Mouse (Mus musculus) heart, embryonic 10.5 days (tissue): ENCODE results near the gene U2af2. TPM values are rescaled to one million over a fixed set of nuclear protein-coding genes. Genes with fewer than 3 reads are reported as not detected.

Experiments used
- DNase-seq: peaks from one replicate; pipeline ENCODE4 v3.0.0-alpha.2; 2017; ENCODE audit warnings: low spot score
- H3K27ac ChIP-seq: fragments of 300-500 bp; sonication (generic); 2 replicates; pipeline ENCODE4 v1.5.1; 2016; ENCODE audit warnings: mild to moderate bottlenecking
- H3K27me3 ChIP-seq: fragments of 300-500 bp; sonication (generic); 2 replicates; pipeline ENCODE4 v1.6.1; 2016; ENCODE audit warnings: mild to moderate bottlenecking; ENCODE audit not compliant: poor library complexity, insufficient read depth, severe bottlenecking
- H3K36me3 ChIP-seq: fragments of 300-500 bp; sonication (generic); 2 replicates; pipeline ENCODE4 v1.6.1; 2016; ENCODE audit warnings: mild to moderate bottlenecking, moderate library complexity
- H3K4me1 ChIP-seq: fragments of 300-500 bp; sonication (generic); 2 replicates; pipeline ENCODE4 v1.6.1; 2016; ENCODE audit warnings: mild to moderate bottlenecking
- H3K4me3 ChIP-seq: fragments of 300-500 bp; sonication (generic); 2 replicates; pipeline ENCODE4 v1.5.1; 2016; ENCODE audit warnings: mild to moderate bottlenecking, moderate library complexity
- H3K9me3 ChIP-seq: fragments of 300-500 bp; sonication (generic); 2 replicates; pipeline ENCODE4 v1.6.1; 2016; ENCODE audit warnings: mild to moderate bottlenecking, moderate library complexity
- WGBS: fragments of 180-500 bp; shearing (Covaris S2); methylation state at CpG from one replicate; pipeline ENCODE4 v1.1.7; 2016; 5-methylcytosine and 5-hydroxymethylcytosine counted together
- polyA plus RNA-seq: library from polyadenylated mRNA; unstranded; fragments of >200 nt; fragmentation: Nextera tagmentation; extraction: Ambion mirVana; gene quantifications from 2 replicates; pipeline ENCODE4 v1.2.1, GENCODE M21; 2016

The U2af2 gene
- polyA plus RNA-seq, 1 experiment from 2014 or later, result 121 TPM

DNA sequence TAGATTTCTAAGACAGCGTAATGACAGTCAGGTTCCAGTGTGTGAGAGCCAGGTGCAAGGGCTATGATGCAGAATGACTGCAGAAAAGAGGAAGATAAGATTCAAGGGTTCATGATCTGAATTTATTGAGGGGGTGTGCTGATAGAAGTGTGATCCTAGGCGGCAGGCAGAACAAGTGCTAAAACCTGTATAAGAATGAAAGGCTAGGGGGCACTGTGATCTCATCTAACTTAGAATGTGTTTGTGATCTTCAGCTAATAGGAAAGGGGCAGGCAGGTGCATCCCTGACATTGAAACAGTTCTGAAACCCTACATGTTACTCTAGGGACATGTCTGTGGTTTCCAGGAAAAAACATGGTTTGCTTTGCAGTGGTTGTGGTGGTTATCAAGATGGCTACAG lies 15.8 kb upstream of the U2af2 start:
- peaks cover 4% of the 10 kb centered on the region; the same call in 1 of the 2 replicates for H3K36me3 ChIP-seq
- 68% methylated on average over 2 of the region's 2 CpGs for WGBS
- 0 out of 2 replicates have a peak, but pooled peaks cover 8% of the 10 kb centered on the region for H3K4me1 ChIP-seq
- no peak overlapping the region for H3K4me3 ChIP-seq
- H3K27me3 ChIP-seq, result no peaks in the 10 kb centered on the region
- no peaks in the 10 kb centered on the region for H3K9me3 ChIP-seq
- no peak overlapping the region for H3K27ac ChIP-seq
- no peak for DNase-seq

GRCm38 (mm10) chr7:5047313-5047712 lies 14.6 kb upstream of the U2af2 start:
- H3K27ac ChIP-seq, result no peak overlapping the region
- WGBS, result 17% methylated on average over 2 of the region's 2 CpGs
- no peak for DNase-seq
- no peak overlapping the region for H3K4me3 ChIP-seq
- H3K36me3 ChIP-seq, result no peaks in the 10 kb centered on the region
- H3K4me1 ChIP-seq, result peaks cover 14% of the 10 kb centered on the region; the same call in 1 of the 2 replicates
- H3K9me3 ChIP-seq, result no peaks in the 10 kb centered on the region
- H3K27me3 ChIP-seq, result peaks cover 7% of the 10 kb centered on the region

DNA sequence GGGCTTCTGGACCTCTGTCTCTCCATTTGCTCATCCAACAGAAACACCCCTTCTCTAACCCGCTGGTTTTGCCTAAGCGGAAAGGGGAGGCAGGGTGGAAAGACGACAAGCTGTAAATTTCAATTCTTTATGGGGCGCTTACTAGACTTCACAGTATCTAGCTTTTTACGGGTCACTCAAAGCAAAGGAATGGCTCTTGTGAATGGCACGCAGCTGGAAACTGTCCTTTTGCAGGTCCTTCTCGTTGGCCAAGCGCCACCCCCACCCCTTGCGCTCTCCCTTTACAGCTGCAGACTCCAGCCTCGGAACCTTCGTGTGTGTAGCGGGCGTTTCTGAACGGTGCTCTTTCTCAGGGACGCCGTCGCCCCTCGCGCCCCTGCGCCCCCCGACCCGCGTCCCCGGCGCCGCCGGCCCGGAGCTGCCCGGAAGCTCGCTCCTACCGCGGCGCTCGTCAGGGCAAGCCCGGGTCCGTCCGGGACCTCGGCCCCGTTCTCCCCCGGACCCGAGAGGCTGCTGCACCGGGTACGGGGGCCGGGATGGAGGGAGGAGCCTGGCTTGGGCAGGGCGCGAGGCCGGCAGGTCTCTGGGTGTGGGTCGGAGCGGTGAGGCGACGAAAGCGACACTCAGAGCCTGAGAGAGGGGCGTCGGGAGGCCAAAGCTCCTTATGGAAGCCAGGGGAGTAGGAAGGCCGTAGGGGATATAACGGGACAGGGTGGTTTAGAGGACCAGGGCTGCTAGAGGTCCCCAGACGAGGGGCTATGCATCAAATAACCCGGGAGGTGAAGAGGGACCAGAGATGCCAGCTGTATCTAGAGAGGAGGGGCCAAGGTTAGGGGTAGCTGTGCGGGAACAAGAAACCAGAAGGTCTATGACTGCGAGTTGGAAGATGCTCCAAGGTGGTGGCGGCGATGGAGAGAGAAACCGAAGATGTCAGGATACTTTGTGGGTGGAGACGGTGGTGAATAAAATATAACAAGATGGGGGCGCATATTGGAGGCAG lies 10.4 kb upstream of the U2af2 start, which contains the start of gene Zfp580:
TSS of gene Zfp580 (plus strand) at position 346 of the 1,000 bp plus-strand sequence.
- no peaks in the 10 kb centered on the region for H3K9me3 ChIP-seq
- H3K36me3 ChIP-seq, result no peaks in the 10 kb centered on the region
- H3K27ac ChIP-seq, result peak within 1 kb of the TSS; percentile 94
- H3K4me3 ChIP-seq, result peak within 1 kb of the TSS; percentile 92
- WGBS, result 1% methylated on average over 65 of the region's 65 CpGs
- peak; percentile 88 for DNase-seq
- H3K4me1 ChIP-seq, result peaks cover 35% of the 10 kb centered on the region
- H3K27me3 ChIP-seq, result peaks cover 49% of the 10 kb centered on the region

- WGBS, result 5% methylated on average over 12 of the region's 12 CpGs
- Histone ChIP-seq H3K27me3 (peaks cover 58% of the 10 kb centered on the region), H3K36me3 (no peaks in the 10 kb centered on the region), H3K4me3 (peak overlapping the region; percentile 92), H3K27ac (0 out of 2 replicates have a peak overlapping the region, but pooled peaks have one; percentile 56), H3K4me1 (peaks cover 41% of the 10 kb centered on the region), H3K9me3 (no peaks in the 10 kb centered on the region)
- DNase-seq, result no peak
Observed at GRCm38 (mm10) chr7:5052438-5052837, 9.5 kb upstream of the U2af2 start.

DNA sequence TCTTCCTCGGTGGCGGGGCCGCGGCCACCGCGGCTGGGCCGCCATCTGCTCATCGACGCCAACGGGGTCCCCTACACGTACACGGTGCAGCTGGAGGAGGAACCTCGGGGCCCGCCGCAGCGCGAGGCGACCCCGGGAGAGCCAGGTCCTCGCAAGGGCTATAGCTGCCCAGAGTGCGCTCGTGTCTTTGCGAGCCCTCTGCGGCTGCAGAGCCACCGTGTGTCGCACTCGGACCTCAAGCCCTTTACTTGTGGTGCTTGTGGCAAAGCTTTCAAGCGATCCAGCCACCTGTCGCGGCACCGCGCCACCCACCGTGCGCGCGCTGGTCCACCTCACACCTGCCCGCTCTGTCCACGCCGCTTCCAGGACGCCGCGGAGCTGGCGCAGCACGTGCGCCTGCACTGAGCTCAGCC lies 9.0 kb upstream of the U2af2 start:
- no peak for DNase-seq
- Histone ChIP-seq H3K4me3 (peak overlapping the region; percentile 92), H3K36me3 (no peaks in the 10 kb centered on the region), H3K4me1 (peaks cover 41% of the 10 kb centered on the region), H3K9me3 (no peaks in the 10 kb centered on the region), H3K27me3 (peaks cover 63% of the 10 kb centered on the region), H3K27ac (peak overlapping the region; percentile 56; the same call in 1 of the 2 replicates)
- WGBS, result 5% methylated on average over 45 of the region's 45 CpGs

DNA sequence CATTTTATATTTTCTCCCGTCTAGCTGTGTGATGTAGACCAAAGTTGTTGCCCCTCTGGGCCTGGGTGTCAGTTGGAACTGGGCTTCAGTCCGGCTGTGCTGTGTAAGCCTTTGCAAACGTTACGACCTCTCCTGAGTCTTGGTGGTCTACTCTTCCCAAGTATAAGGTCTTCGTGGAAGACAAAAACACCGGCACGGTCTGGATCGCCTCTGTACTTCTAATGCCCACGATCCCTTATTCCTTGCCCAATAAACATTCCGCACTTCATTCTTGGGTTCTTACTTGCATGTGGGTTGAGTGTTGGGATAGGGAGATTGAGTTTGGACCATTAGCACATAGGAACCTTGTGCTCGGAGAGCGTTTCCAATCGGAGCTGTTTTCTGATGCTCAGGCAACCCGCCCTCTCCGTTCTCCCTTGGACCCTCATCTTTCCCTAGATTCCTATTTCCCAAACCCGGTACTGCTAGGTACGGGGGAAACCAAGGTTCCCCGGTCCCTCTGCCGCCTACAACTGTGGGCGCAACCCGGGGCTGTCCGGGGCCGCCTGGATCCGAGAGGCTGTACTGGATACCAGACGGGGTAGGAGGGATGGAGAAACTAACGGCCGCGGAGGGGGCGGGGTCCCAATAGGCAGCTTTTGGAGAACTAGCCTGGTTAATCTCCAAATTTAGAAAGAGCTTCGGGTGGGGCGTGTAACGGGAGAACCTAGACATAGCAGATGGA lies 8.3 kb upstream of the U2af2 start:
- H3K36me3 ChIP-seq, result no peaks in the 10 kb centered on the region
- H3K4me1 ChIP-seq, result peaks cover 41% of the 10 kb centered on the region
- WGBS, result 7% methylated on average over 32 of the region's 32 CpGs
- peak overlapping the region; percentile 92 for H3K4me3 ChIP-seq
- peaks cover 70% of the 10 kb centered on the region for H3K27me3 ChIP-seq
- no peaks in the 10 kb centered on the region for H3K9me3 ChIP-seq
- DNase-seq, result no peak
- H3K27ac ChIP-seq, result no peak overlapping the region

- WGBS, result 3% methylated on average over 55 of the region's 55 CpGs
- Histone ChIP-seq H3K27ac (peak overlapping the region; percentile 76), H3K4me1 (peaks cover 43% of the 10 kb centered on the region)
Observed at GRCm38 (mm10) chr7:5056651-5057263, 5.2 kb upstream of the U2af2 start.

GRCm38 (mm10) chr7:5057381-5057780 lies 4.6 kb upstream of the U2af2 start:
- peaks cover 71% of the 10 kb centered on the region for H3K27me3 ChIP-seq
- H3K4me1 ChIP-seq, result peaks cover 37% of the 10 kb centered on the region
- H3K4me3 ChIP-seq, result 0 out of 2 replicates have a peak overlapping the region, but pooled peaks have one; percentile 1
- H3K27ac ChIP-seq, result 0 out of 2 replicates have a peak overlapping the region, but pooled peaks have one; percentile 76
- WGBS, result 32% methylated on average over 8 of the region's 8 CpGs
- H3K36me3 ChIP-seq, result no peaks in the 10 kb centered on the region
- no peak for DNase-seq
- no peaks in the 10 kb centered on the region; the same call in 1 of the 2 replicates for H3K9me3 ChIP-seq

More at GRCm38 (mm10) chr7:5056651-5057263, 5.2 kb upstream of the U2af2 start:
- Histone ChIP-seq H3K4me3 (peak overlapping the region; percentile 59), H3K27me3 (peaks cover 77% of the 10 kb centered on the region), H3K36me3 (no peaks in the 10 kb centered on the region), H3K9me3 (no peaks in the 10 kb centered on the region)
- DNase-seq, result no peak

DNA sequence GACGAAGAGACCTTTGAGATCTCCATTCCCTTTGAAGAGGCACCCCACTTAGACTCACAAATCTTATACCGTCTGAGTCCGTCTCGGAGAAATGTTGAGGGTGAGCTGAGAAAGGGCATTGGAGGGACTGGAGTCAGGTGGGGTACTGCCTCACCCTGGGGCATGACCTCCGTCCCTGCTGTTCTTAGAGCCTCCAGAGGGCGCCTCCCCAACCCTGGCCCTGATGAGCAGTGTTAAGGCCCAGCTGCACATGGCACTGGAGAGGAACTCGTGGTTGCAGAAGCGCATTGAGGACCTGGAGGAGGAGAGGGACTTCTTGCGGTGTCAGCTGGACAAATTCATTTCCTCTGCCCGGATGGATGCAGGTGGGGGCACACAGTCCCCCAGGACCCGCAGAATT lies 4.1 kb upstream of the U2af2 start:
- Histone ChIP-seq H3K4me1 (peaks cover 33% of the 10 kb centered on the region), H3K27ac (no peak overlapping the region), H3K4me3 (0 out of 2 replicates have a peak overlapping the region, but pooled peaks have one; percentile 1), H3K27me3 (peaks cover 67% of the 10 kb centered on the region), H3K9me3 (no peaks in the 10 kb centered on the region; the same call in 1 of the 2 replicates), H3K36me3 (no peaks in the 10 kb centered on the region)
- no peak for DNase-seq
- WGBS, result 25% methylated on average over 11 of the region's 11 CpGs

DNA sequence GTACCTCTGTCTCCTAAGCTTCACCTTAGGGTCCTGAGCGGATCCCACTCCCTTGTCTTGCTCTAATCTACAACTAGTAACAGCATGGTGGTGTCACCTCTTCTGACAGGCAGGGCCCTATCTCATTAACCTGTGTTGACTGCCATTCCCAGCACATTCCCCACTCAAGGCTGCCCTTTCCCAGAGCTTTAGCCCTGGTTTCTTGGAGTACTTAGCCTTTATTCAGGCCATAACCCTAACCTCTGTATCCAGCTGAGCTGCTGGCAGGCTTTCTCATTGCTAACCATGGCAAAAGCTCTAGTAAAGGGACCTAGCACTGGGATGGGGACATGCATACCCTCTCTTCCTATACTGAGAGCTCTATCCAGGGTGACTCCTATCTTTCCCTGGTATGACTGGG lies 3.3 kb upstream of the U2af2 start:
- H3K4me3 ChIP-seq, result no peak overlapping the region
- H3K27me3 ChIP-seq, result peaks cover 58% of the 10 kb centered on the region
- DNase-seq, result no peak
- H3K27ac ChIP-seq, result no peak overlapping the region
- peaks cover 29% of the 10 kb centered on the region for H3K4me1 ChIP-seq
- H3K9me3 ChIP-seq, result no peaks in the 10 kb centered on the region; the same call in 1 of the 2 replicates
- no peaks in the 10 kb centered on the region for H3K36me3 ChIP-seq
- 87% methylated on average over 1 of the region's 1 CpGs for whole genome bisulfite sequencing

DNA sequence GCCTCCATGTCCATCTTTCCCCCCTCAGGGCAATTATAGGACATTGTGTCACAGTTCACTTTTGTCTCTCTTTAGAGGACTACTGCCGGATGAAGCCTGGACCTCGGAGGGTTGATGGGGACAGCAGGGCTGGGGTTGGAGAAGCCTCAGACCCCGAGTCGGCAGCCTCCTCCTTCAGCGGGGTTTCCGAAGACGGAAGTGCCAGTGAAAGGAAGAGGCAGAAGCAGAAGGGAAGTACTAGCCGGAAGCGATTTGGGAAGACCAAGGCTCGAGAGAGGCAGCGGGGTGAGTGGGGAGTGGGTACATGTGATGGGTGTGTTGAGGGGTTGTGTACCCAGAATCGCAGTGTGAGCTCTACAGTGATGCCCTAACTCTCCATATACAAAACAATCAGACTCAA lies 2.5 kb upstream of the U2af2 start:
- H3K27ac ChIP-seq, result no peak overlapping the region
- H3K9me3 ChIP-seq, result no peaks in the 10 kb centered on the region; the same call in 1 of the 2 replicates
- H3K4me3 ChIP-seq, result 0 out of 2 replicates have a peak overlapping the region, but pooled peaks have one; percentile 2
- peaks cover 28% of the 10 kb centered on the region for H3K4me1 ChIP-seq
- WGBS, result 88% methylated on average over 12 of the region's 12 CpGs
- H3K36me3 ChIP-seq, result no peaks in the 10 kb centered on the region
- DNase-seq, result no peak
- peaks cover 50% of the 10 kb centered on the region for H3K27me3 ChIP-seq

DNA sequence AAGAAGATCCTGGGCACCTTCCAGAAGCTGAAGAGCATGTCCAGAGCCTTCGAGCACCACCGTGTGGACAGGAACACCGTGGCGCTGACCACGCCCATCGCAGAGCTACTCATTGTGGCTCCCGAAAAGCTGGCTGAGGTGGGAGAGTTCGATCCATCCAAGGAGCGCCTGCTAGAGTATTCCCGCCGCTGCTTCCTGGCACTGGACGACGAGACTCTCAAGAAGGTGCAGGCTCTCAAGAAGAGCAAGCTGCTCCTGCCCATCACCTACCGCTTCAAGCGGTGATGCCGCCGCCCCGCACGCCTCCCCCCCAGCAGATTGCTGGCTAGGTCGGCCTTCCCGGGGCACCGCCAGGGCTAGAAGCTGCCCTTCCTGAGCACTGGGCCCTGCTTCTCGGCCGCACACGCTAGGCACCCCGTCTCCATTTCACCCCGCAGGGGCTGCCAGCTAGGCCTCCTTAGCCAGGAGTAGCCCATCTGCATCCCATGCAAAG lies 1.7 kb upstream of the U2af2 start:
- 3% methylated on average over 27 of the region's 27 CpGs for WGBS
- no peaks in the 10 kb centered on the region for H3K36me3 ChIP-seq
- H3K27ac ChIP-seq, result peak overlapping the region; percentile 97
- H3K9me3 ChIP-seq, result no peaks in the 10 kb centered on the region; the same call in 1 of the 2 replicates
- H3K27me3 ChIP-seq, result peaks cover 42% of the 10 kb centered on the region
- peak; percentile 89 for DNase-seq
- H3K4me3 ChIP-seq, result peak overlapping the region; percentile 77
- H3K4me1 ChIP-seq, result peaks cover 28% of the 10 kb centered on the region
